Mouse (Mus musculus) heart, adult 2 months (tissue): Measurements from ENCODE around the gene Cd63.

Experiments
- CTCF ChIP-seq: fragments of 200-600 bp; IDR thresholded peaks from 2 replicates; pipeline ENCODE4 v1.8.1; 2022; ENCODE audit warnings: antibody characterized with exemption, mild to moderate bottlenecking, moderate library complexity
- POLR2A ChIP-seq: fragments of 200-500 bp; IDR thresholded peaks from 2 replicates; pipeline ENCODE4 v1.6.1; 2011; ENCODE audit warnings: mild to moderate bottlenecking, low read depth, low read length, control low read depth; ENCODE audit not compliant: insufficient read depth

DNA sequence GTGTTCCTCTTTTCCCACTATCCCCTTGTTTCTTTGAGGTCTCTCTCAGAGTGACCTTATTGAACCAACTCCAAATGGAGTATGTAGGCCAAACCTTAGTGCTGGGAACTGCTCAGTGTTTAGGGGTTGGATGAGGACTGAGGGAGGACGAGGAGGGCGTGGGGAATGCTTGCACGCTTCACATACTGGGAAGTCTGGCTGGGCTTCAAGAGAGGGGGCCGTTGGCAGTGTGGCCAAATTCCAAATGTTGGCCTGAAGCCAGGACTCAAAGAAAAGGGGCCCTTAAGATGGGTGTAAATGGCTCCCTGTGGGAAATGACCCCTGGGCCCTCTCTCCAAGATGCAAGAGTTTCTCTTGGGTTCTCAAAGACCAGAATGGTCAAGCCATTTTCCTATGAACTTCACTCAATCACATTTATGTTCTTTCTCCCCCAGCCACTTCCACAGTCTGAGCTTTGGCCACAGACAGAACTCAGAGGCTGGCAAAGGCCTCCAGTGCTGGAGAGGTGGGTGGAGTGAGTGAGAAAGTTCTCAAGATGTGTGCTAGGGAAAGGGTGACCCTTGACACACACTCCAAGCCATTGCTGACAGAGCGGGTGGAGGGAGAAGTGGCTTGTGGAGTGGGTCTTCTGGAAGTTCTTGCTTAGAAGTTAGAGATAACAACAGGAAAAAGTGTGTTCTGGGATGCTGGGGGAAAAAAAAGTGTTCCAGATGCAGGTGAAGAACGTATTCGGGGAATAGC lies 29.0 kb downstream of the Cd63 start:
- no peak for TF ChIP-seq CTCF
- no peak for TF ChIP-seq POLR2A
